Mouse (Mus musculus) stomach, embryonic 15.5 days (tissue): ENCODE measurements around the gene Vmn1r32. TPM values are rescaled to one million over a fixed set of nuclear protein-coding genes. Genes with fewer than 3 reads are reported as not detected.
A peak's percentile ranks its signal among the peaks of the same experiment; 100 is the strongest.

Experiments used
- ATAC-seq: fragments of 200-750 bp; cut with Nextera tagmentation; 2 replicates; pipeline ENCODE4 v1.8.0; 2017; ENCODE audit warnings: low read depth, moderate number of reproducible peaks, moderate TSS enrichment; ENCODE audit not compliant: insufficient read depth, low FRiP score
- H3K27ac ChIP-seq: fragments of 300-500 bp; sonication (generic); 2 replicates; pipeline ENCODE4 v1.5.1; 2015; ENCODE audit warnings: mild to moderate bottlenecking, inconsistent platforms
- H3K27me3 ChIP-seq: fragments of 300-500 bp; sonication (generic); replicated peaks from 2 replicates; pipeline ENCODE4 v1.6.1; 2015; ENCODE audit warnings: inconsistent platforms
- H3K36me3 ChIP-seq: fragments of 300-500 bp; sonication (generic); 2 replicates; pipeline ENCODE4 v1.6.1; 2015; ENCODE audit warnings: inconsistent platforms
- H3K4me1 ChIP-seq: fragments of 300-500 bp; sonication (generic); 2 replicates; pipeline ENCODE4 v1.6.1; 2015; ENCODE audit warnings: inconsistent platforms
- H3K4me2 ChIP-seq: fragments of 300-500 bp; sonication (generic); 2 replicates; pipeline ENCODE4 v1.6.1; 2015; ENCODE audit warnings: mild to moderate bottlenecking, inconsistent platforms
- H3K4me3 ChIP-seq: fragments of 300-500 bp; sonication (generic); replicated peaks from 2 replicates; pipeline ENCODE4 v1.5.1; 2015; ENCODE audit warnings: inconsistent platforms
- H3K9ac ChIP-seq: fragments of 300-500 bp; sonication (generic); 2 replicates; pipeline ENCODE4 v1.6.1; 2015; ENCODE audit warnings: inconsistent platforms
- H3K9me3 ChIP-seq: fragments of 300-500 bp; sonication (generic); 2 replicates; pipeline ENCODE4 v1.6.1; 2016; ENCODE audit warnings: inconsistent platforms
- WGBS: fragments of 180-500 bp; shearing (Covaris S2); methylation state at CpG from one replicate; pipeline ENCODE4 v1.1.7; 2015; 5-methylcytosine and 5-hydroxymethylcytosine counted together
- polyA plus RNA-seq: library from polyadenylated mRNA; unstranded; fragments of >200 nt; fragmentation: Nextera tagmentation; extraction: Ambion mirVana; gene quantifications from 2 replicates; pipeline ENCODE4 v1.2.1, GENCODE M21; 2015

Gene Vmn1r32
- polyA plus RNA-seq: 0.09 and 0.10 TPM in 2 replicates

DNA sequence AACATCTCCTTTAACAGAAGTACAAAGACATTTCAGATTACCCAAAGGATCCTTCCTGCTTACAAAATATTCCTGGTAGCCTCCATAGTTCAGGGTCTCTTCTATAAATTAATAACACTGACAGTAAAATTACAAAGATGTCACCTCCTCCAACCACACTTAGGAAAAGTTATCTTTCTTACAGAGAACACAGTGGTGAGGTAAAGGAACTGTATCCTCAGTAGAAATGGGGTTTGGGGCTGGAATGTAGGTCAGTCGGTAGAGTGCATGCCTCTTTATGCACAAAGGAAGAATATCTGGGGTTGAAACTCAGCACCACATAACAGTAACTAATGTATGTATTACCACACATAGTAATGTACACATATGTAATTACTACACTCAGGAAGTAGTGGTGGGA lies at the start of gene Vmn1r32:
Vmn1r32 (minus strand) TSS at position 101 of the 400 bp plus-strand sequence.
- Histone ChIP-seq H3K36me3 (no peaks in the 10 kb centered on the region), H3K27me3 (no peaks in the 10 kb centered on the region), H3K4me2 (no peak within 1 kb of the TSS), H3K27ac (no peak within 1 kb of the TSS), H3K9me3 (no peaks in the 10 kb centered on the region), H3K9ac (no peak within 1 kb of the TSS), H3K4me1 (no peaks in the 10 kb centered on the region), H3K4me3 (no peak within 1 kb of the TSS)
- WGBS: 85% methylated on average over 1 of the region's 1 CpGs
- ATAC-seq: no peak

- no peaks in the 10 kb centered on the region for H3K9me3 ChIP-seq
- H3K4me1 ChIP-seq: no peaks in the 10 kb centered on the region
- H3K27ac ChIP-seq: no peak overlapping the region
- no peak overlapping the region for H3K4me3 ChIP-seq
- no peak overlapping the region for H3K9ac ChIP-seq
- H3K27me3 ChIP-seq: no peaks in the 10 kb centered on the region
- H3K36me3 ChIP-seq: no peaks in the 10 kb centered on the region
- H3K4me2 ChIP-seq: no peak overlapping the region
- no peak for ATAC-seq
These were observed 35.9 kb upstream of the Vmn1r32 start for GRCm38 (mm10) chr6:66595804-66596203.

DNA sequence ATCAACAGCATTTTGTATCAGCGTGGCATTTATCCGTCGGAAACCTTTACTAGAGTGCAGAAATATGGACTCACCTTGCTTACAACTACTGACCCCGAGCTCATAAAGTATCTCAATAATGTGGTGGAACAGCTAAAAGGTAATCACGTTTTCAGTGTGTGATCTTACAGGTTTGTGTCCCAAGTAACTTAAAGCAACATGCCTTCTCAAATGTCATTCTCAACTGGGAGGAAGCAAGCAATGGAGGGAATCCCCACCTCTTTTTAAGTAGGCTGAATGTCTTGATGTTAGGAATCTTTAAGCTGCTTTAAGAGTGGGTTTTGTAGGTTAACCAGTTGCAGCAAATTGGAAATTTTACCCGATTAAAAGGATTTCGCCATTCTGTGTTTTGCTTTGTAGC lies 23.9 kb downstream of the Vmn1r32 start:
- Histone ChIP-seq H3K9ac (peak overlapping the region; percentile 54), H3K9me3 (no peaks in the 10 kb centered on the region), H3K27ac (peak overlapping the region; percentile 74; the same call in 1 of the 2 replicates), H3K4me1 (no peaks in the 10 kb centered on the region), H3K36me3 (no peaks in the 10 kb centered on the region), H3K27me3 (no peaks in the 10 kb centered on the region), H3K4me2 (peak overlapping the region; percentile 67), H3K4me3 (peak overlapping the region; percentile 87)
- ATAC-seq: no peak
- 12% methylated on average over 7 of the region's 7 CpGs for WGBS

DNA sequence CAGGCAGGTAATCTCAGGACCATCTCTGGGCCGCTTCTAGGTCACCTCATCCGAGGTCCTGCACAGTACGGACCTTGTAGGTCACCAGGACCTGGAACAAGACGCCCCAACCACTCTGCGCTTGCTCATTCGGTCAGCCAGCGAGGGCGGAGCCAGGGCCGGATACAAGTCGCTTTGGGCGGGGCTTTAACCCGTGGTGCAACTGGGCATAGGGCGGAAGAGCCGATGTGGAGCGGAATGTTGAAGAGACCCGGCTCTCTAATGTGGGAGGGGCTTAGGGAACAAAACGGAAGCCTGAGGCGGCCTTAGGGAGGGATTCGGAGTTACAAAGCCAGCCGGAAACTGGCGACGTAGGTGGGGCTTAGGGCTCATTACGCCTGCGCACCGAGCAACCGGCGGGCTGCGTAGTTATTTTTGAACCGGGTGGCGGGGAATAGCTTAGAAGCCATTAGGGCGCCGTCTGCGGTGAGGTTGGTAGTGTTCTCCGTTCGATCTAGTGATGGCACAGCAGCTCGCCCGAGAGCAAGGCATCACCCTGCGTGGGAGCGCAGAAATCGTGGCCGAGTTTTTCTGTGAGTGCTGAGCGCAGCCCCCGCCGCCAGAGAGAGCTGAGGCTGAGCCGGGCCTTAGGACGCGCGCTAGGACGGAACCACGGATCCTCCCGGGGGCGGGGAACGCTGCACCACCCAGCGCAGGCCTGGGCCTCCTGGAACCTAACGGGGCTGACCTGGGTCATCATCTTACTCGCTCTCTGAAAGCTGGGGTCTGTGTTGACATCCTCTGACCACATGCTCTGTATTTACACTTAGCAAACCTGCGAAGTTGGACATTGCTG lies 24.7 kb downstream of the Vmn1r32 start, which contains the start of gene Mad2l1:
Mad2l1 (plus strand) TSS at position 363 of the 835 bp plus-strand sequence.
- no peaks in the 10 kb centered on the region for H3K27me3 ChIP-seq
- ATAC-seq: peak; percentile 100
- H3K27ac ChIP-seq: peak within 1 kb of the TSS; percentile 74
- H3K9me3 ChIP-seq: no peaks in the 10 kb centered on the region
- H3K4me2 ChIP-seq: peak within 1 kb of the TSS; percentile 67
- H3K4me3 ChIP-seq: peak within 1 kb of the TSS; percentile 87
- no peaks in the 10 kb centered on the region for H3K36me3 ChIP-seq
- peak within 1 kb of the TSS; percentile 54 for H3K9ac ChIP-seq
- no peaks in the 10 kb centered on the region for H3K4me1 ChIP-seq
- under 1% methylated on average over 57 of the region's 57 CpGs for WGBS

- H3K9ac ChIP-seq: no peak overlapping the region; the same call in 1 of the 2 replicates
- H3K27ac ChIP-seq: peak overlapping the region; percentile 74
- no peaks in the 10 kb centered on the region for H3K27me3 ChIP-seq
- WGBS: 69% methylated on average over 5 of the region's 5 CpGs
- peak overlapping the region; percentile 67 for H3K4me2 ChIP-seq
- no peaks in the 10 kb centered on the region for H3K36me3 ChIP-seq
- H3K4me3 ChIP-seq: peak overlapping the region; percentile 87
- no peaks in the 10 kb centered on the region for H3K9me3 ChIP-seq
- no peak for ATAC-seq
- H3K4me1 ChIP-seq: no peaks in the 10 kb centered on the region
These were observed 25.4 kb downstream of the Vmn1r32 start for GRCm38 (mm10) chr6:66534366-66534941.

- Histone ChIP-seq H3K9me3 (no peaks in the 10 kb centered on the region), H3K27me3 (no peaks in the 10 kb centered on the region), H3K4me1 (no peaks in the 10 kb centered on the region), H3K9ac (no peak overlapping the region), H3K4me2 (no peak overlapping the region), H3K27ac (no peak overlapping the region), H3K4me3 (no peak overlapping the region), H3K36me3 (no peaks in the 10 kb centered on the region)
- no peak for ATAC-seq
- WGBS: 20% methylated on average over 3 of the region's 3 CpGs
These were observed 26.7 kb downstream of the Vmn1r32 start for GRCm38 (mm10) chr6:66533241-66533640.

DNA sequence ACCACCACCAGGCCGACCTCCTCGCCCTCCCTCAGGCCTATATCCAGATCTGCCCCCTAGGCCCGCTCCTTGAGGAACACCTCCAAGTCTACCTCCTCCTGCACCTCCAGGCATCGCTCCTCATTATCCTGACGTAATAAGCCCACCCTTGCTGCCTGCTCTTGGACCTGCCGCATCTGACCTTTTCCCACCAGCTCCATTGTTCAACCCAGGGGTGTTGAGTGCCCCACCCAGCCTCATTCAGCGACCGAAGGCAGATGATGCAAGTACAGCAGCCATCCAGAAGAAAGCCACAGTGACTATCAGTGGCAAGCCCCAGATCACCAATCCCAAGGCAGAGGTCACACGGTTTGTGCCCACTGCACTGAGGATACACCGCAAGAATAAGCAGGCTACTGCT lies 31.5 kb downstream of the Vmn1r32 start:
- no peak for ATAC-seq
- no peaks in the 10 kb centered on the region for H3K36me3 ChIP-seq
- H3K9me3 ChIP-seq: no peaks in the 10 kb centered on the region
- no peak overlapping the region for H3K4me2 ChIP-seq
- 87% methylated on average over 10 of the region's 10 CpGs for WGBS
- H3K4me1 ChIP-seq: no peaks in the 10 kb centered on the region
- no peaks in the 10 kb centered on the region for H3K27me3 ChIP-seq
- no peak overlapping the region for H3K4me3 ChIP-seq
- H3K9ac ChIP-seq: no peak overlapping the region
- no peak overlapping the region for H3K27ac ChIP-seq

DNA sequence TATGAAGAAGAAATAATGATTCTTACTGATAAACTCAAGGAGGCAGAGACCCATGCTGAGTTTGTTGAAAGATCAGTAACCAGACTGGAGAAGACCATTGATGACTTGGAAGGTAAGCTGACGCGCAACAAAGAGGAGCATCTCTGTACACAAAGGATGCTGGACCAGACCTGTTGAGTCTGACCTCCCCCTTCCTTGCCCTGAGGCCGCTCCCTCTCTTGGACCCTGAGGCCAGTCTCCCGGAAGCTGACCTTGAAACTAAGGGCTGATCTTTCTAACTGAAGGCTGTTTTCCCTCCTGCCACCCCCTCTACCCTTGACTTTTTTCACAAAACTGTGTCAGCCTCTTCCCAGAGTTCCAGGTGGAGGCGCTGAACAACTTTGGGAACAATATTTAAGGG lies 43.5 kb downstream of the Vmn1r32 start:
- no peaks in the 10 kb centered on the region for H3K36me3 ChIP-seq
- 92% methylated on average over 5 of the region's 5 CpGs for WGBS
- H3K4me1 ChIP-seq: no peaks in the 10 kb centered on the region
- no peaks in the 10 kb centered on the region for H3K27me3 ChIP-seq
- no peak overlapping the region for H3K4me2 ChIP-seq
- no peak for ATAC-seq
- H3K9ac ChIP-seq: no peak overlapping the region
- H3K9me3 ChIP-seq: no peaks in the 10 kb centered on the region
- no peak overlapping the region for H3K27ac ChIP-seq
- no peak overlapping the region for H3K4me3 ChIP-seq

Other genes starting within 250 kb of the Vmn1r32 start
- gene Mad2l1, start 24.7 kb downstream of the Vmn1r32 start, polyA plus RNA-seq: 94.1 and 98.7 TPM in 2 replicates
- gene Vmn1r33, start 58.2 kb upstream of the Vmn1r32 start, polyA plus RNA-seq: not detected in 2 replicates
- not detected in 2 replicates for gene Vmn1r34, start 83.8 kb upstream of the Vmn1r32 start, polyA plus RNA-seq
- not detected in 2 replicates for gene Vmn1r35, start 125.8 kb upstream of the Vmn1r32 start, polyA plus RNA-seq
- not detected in 2 replicates for gene Vmn1r36, start 159.1 kb upstream of the Vmn1r32 start, polyA plus RNA-seq
- gene Vmn1r37, start 169.3 kb upstream of the Vmn1r32 start, polyA plus RNA-seq: not detected in 2 replicates
- gene Vmn1r38, start 222.5 kb upstream of the Vmn1r32 start, polyA plus RNA-seq: not detected in 2 replicates